Mouse (Mus musculus): Measurements from ENCODE around the gene Ndufc1. TPM values are rescaled to one million over a fixed set of nuclear protein-coding genes. Genes with fewer than 3 reads are reported as not detected.

Ndufc1 gene
- 74.9 TPM for polyA plus RNA-seq (2015; fragmentation: Illumina TruSeq; extraction: RNeasy Lipid Tissue Mini Kit (QIAGEN cat#74804); ENCODE audit: insufficient read depth, low read depth, low replicate concordance)

GRCm38 (mm10) chr3:51408561-51409183 lies at the start of gene Ndufc1:
Gene Ndufc1 (minus strand): TSS chr3:51408988.

GRCm38 (mm10) chr3:51415098-51416072 lies 6.6 kb upstream of the Ndufc1 start, which contains the start of gene Naa15:
Gene Naa15 (plus strand): TSS chr3:51415148.

GRCm38 (mm10) chr3:51396219-51397068 lies 12.3 kb downstream of the Ndufc1 start, which contains the start of gene Mgarp:
Gene Mgarp (minus strand): TSS chr3:51396738.

Other genes with a start within 250 kb of the Ndufc1 start
- 4.5 TPM for gene Noct, start 184.5 kb downstream of the Ndufc1 start, polyA plus RNA-seq (2015; fragmentation: Illumina TruSeq; extraction: RNeasy Lipid Tissue Mini Kit (QIAGEN cat#74804); ENCODE audit: insufficient read depth, low read depth, low replicate concordance)
- 8.5 TPM for gene Elf2, start 68.3 kb downstream of the Ndufc1 start, polyA plus RNA-seq (2015; fragmentation: Illumina TruSeq; extraction: RNeasy Lipid Tissue Mini Kit (QIAGEN cat#74804); ENCODE audit: insufficient read depth, low read depth, low replicate concordance)
- 0.70 TPM for gene Mgarp, start 12.2 kb downstream of the Ndufc1 start, polyA plus RNA-seq (2015; fragmentation: Illumina TruSeq; extraction: RNeasy Lipid Tissue Mini Kit (QIAGEN cat#74804); ENCODE audit: insufficient read depth, low read depth, low replicate concordance)
- 6.2 TPM for gene Naa15, start 6.2 kb upstream of the Ndufc1 start, polyA plus RNA-seq (2015; fragmentation: Illumina TruSeq; extraction: RNeasy Lipid Tissue Mini Kit (QIAGEN cat#74804); ENCODE audit: insufficient read depth, low read depth, low replicate concordance)
- 4.6 TPM for gene Rab33b, start 74.9 kb upstream of the Ndufc1 start, polyA plus RNA-seq (2015; fragmentation: Illumina TruSeq; extraction: RNeasy Lipid Tissue Mini Kit (QIAGEN cat#74804); ENCODE audit: insufficient read depth, low read depth, low replicate concordance)
- gene Setd7, start 151.9 kb upstream of the Ndufc1 start, polyA plus RNA-seq (2015; fragmentation: Illumina TruSeq; extraction: RNeasy Lipid Tissue Mini Kit (QIAGEN cat#74804); ENCODE audit: insufficient read depth, low read depth, low replicate concordance): 6.4 TPM

All from pancreas, adult 10 weeks (tissue).